Mouse (Mus musculus): ENCODE data around the gene Mreg. TPM values are rescaled to one million over a fixed set of nuclear protein-coding genes. Genes with fewer than 3 reads are reported as not detected.

The Mreg gene
- total and polyA plus RNA-seq, 3 experiments, result not detected

DNA sequence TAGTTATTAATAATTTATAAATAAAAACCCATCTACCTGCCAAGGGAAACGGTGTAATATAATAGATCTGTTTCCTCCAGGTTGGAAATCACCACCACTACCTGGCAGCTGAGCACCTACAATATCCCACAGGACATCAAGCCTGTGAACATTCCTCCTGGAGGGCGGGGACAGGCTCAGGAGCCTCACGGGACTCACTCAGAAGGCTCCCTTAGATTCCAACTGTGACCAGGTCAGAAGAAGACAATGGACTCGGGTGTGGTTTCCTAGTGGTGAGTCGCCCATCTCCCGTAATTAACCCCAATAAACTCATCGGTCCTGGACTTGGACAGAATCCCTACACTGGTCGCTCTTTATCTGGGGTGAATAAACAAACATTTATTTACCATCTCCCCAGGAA is 39.3 kb downstream of the Mreg start:
- Histone ChIP-seq H3K27ac (ENCODE audit: control insufficient read depth, low read depth, low read length) (no peak overlapping the region), H3K27me3 (ENCODE audit: control insufficient read depth in 1 of 2, insufficient read depth in 2 of 2, low read length in 2 of 2) (no peaks in the 10 kb centered on the region), H3K9me3 (replicated peaks; ENCODE audit: insufficient read depth, low read length) (no peaks in the 10 kb centered on the region), H3K4me3 (ENCODE audit: control insufficient read depth in 1 of 2, insufficient read depth in 1 of 2, low read depth in 2 of 2, low read length in 2 of 2) (no peak overlapping the region), H3K79me2 (ENCODE audit: control insufficient read depth, insufficient read depth, low read length, poor library complexity) (no peaks in the 10 kb centered on the region), H3K4me1 (ENCODE audit: control insufficient read depth in 1 of 2, insufficient read depth in 2 of 2, low read length in 2 of 2) (no peaks in the 10 kb centered on the region), H3K9ac (ENCODE audit: control insufficient read depth, low read depth, low read length, poor library complexity, severe bottlenecking) (no peak overlapping the region), H3K36me3 (ENCODE audit: control insufficient read depth in 1 of 2, insufficient read depth in 2 of 2, low read length in 2 of 2) (no peaks in the 10 kb centered on the region)
- no peak for DNase-seq (ENCODE audit: low read depth, low spot score)
- TF ChIP-seq MAFK (IDR thresholded peaks at IDR 0.05; ENCODE audit: borderline replicate concordance, low read depth, low read length) (no peak), UBTF (IDR thresholded peaks at IDR 0.05; ENCODE audit: borderline replicate concordance, insufficient read depth, low read depth, low read length) (no peak), NRF1 (IDR thresholded peaks at IDR 0.05; ENCODE audit: insufficient read depth, low read depth, low read length, poor library complexity, severe bottlenecking) (no peak), RCOR1 (IDR thresholded peaks at IDR 0.05; ENCODE audit: low read depth, low read length) (no peak), ZNF384 (IDR thresholded peaks at IDR 0.05; ENCODE audit: low read depth, low read length) (no peak), ZC3H11A (IDR thresholded peaks at IDR 0.05; ENCODE audit: low read depth, low read length) (no peak), CHD1 (IDR thresholded peaks at IDR 0.05; ENCODE audit: low read depth, low read length) (no peak), SMC3 (IDR thresholded peaks at IDR 0.05; ENCODE audit: low read depth, low read length) (no peak), POLR2AphosphoS5 (IDR thresholded peaks at IDR 0.05; ENCODE audit: borderline replicate concordance, low read depth, low read length) (no peak), USF1 (IDR thresholded peaks at IDR 0.05; ENCODE audit: low read depth, low read length) (no peak), ETS1 (IDR thresholded peaks at IDR 0.05; ENCODE audit: low read depth, low read length) (no peak), USF2 (IDR thresholded peaks at IDR 0.05; ENCODE audit: borderline replicate concordance in 1 of 2, insufficient read depth in 1 of 2, low read depth in 1 of 2, low read length in 2 of 2) (no peak)

DNA sequence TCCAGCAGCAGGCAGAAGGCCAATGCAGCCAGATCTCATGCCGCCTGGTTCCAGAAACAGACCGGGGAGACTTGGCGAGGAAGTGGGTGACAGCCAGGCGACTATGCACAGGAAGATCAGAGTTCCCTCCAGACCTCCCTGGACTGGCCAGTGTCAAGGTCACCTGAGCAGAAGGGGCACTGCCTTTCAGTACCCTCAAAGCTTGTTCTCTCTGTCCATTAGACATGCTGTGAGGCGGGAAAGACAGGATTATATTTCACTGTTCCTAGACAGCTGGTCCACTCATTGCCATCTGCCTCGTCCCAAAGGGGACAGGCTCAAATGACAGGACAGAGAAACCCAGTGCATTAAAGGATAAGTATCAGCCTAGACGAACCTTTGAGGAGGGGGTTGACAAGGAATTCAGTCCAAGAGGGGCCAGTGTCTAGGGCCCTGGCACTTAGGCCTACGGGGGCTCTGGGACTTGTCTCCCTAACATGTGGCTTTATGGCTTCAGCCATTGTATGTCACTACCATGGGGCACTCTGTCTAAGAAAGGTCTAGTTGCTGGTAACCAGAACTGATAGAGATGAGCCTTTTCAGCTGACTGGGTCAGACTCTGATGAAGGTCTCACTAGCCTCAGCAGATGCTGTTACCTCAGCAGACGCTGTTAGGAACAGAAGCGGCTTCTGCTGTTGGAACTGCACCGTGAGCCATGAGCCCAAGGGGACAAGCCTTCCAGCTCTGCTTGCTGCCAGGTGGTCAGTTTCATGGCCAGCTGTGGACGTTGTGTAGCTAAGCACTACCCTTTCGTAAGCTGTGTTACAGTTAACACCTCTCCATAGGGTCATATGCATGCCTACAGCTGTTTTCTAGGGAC is 40.9 kb downstream of the Mreg start:
- no peak overlapping the region for H3K27ac ChIP-seq (ENCODE audit: control insufficient read depth, low read depth, low read length)
- no peak for DNase-seq (ENCODE audit: low read depth, low spot score)

More for the DNA sequence above, 40.9 kb downstream of the Mreg start:
- no peak overlapping the region for H3K9ac ChIP-seq (ENCODE audit: control insufficient read depth, low read depth, low read length, poor library complexity, severe bottlenecking)
- H3K4me1 ChIP-seq (ENCODE audit: control insufficient read depth in 1 of 2, insufficient read depth in 2 of 2, low read length in 2 of 2), result no peaks in the 10 kb centered on the region
- no peaks in the 10 kb centered on the region for H3K36me3 ChIP-seq (ENCODE audit: control insufficient read depth in 1 of 2, insufficient read depth in 2 of 2, low read length in 2 of 2)
- H3K4me3 ChIP-seq (ENCODE audit: control insufficient read depth in 1 of 2, insufficient read depth in 1 of 2, low read depth in 2 of 2, low read length in 2 of 2), result no peak overlapping the region
- no peaks in the 10 kb centered on the region for H3K9me3 ChIP-seq (replicated peaks; ENCODE audit: insufficient read depth, low read length)
- no peaks in the 10 kb centered on the region for H3K27me3 ChIP-seq (ENCODE audit: control insufficient read depth in 1 of 2, insufficient read depth in 2 of 2, low read length in 2 of 2)
- TF ChIP-seq BHLHE40 (IDR thresholded peaks at IDR 0.05; ENCODE audit: borderline replicate concordance, low read depth, low read length), result no peak
- no peak for TF ChIP-seq ZC3H11A (IDR thresholded peaks at IDR 0.05; ENCODE audit: low read depth, low read length)
- TF ChIP-seq UBTF (IDR thresholded peaks at IDR 0.05; ENCODE audit: borderline replicate concordance, insufficient read depth, low read depth, low read length), result no peak
- TF ChIP-seq MAFK (IDR thresholded peaks at IDR 0.05; ENCODE audit: borderline replicate concordance, low read depth, low read length), result no peak
- no peak for TF ChIP-seq TBP (IDR thresholded peaks at IDR 0.05; ENCODE audit: low read depth, low read length)
- TF ChIP-seq RCOR1 (IDR thresholded peaks at IDR 0.05; ENCODE audit: low read depth, low read length), result no peak
- TF ChIP-seq MXI1 (IDR thresholded peaks at IDR 0.05; ENCODE audit: low read depth, low read length), result no peak
- no peak for TF ChIP-seq GABPA (IDR thresholded peaks at IDR 0.05; ENCODE audit: low read depth, low read length)
- TF ChIP-seq USF2 (IDR thresholded peaks at IDR 0.05; ENCODE audit: borderline replicate concordance in 1 of 2, insufficient read depth in 1 of 2, low read depth in 1 of 2, low read length in 2 of 2), result no peak
- TF ChIP-seq EP300 (IDR thresholded peaks at IDR 0.05; ENCODE audit: low read depth in 1 of 2, low read length in 2 of 2), result no peak
- TF ChIP-seq ZMIZ1 (IDR thresholded peaks at IDR 0.05; ENCODE audit: low read depth, low read length), result no peak
- TF ChIP-seq POLR2AphosphoS5 (IDR thresholded peaks at IDR 0.05; ENCODE audit: borderline replicate concordance, low read depth, low read length), result no peak
- no peak for TF ChIP-seq RAD21 (IDR thresholded peaks at IDR 0.05; ENCODE audit: low read depth, low read length)
- no peak for TF ChIP-seq USF1 (IDR thresholded peaks at IDR 0.05; ENCODE audit: low read depth, low read length)
- no peak for TF ChIP-seq JUND (IDR thresholded peaks at IDR 0.05; ENCODE audit: low read depth, low read length)
- H3K79me2 ChIP-seq (ENCODE audit: control insufficient read depth, insufficient read depth, low read length, poor library complexity), result no peaks in the 10 kb centered on the region

Measured in MEL (cell line).